Mouse (Mus musculus) spleen, adult 10 weeks (tissue): Measurements from ENCODE around the gene Gm7361. TPM values are rescaled to one million over a fixed set of nuclear protein-coding genes. Genes with fewer than 3 reads are reported as not detected.

Experiments used
- polyA plus RNA-seq: library from polyadenylated mRNA; stranded (reverse); fragments of 350-450 nt; fragmentation: Illumina TruSeq; extraction: RNeasy Lipid Tissue Mini Kit (QIAGEN cat#74804); gene quantifications from one replicate; pipeline ENCODE4 v1.2.3, GENCODE M21; 2015; ENCODE audit warnings: low replicate concordance; ENCODE audit not compliant: insufficient read depth

Gene Gm7361
- not detected for polyA plus RNA-seq

DNA sequence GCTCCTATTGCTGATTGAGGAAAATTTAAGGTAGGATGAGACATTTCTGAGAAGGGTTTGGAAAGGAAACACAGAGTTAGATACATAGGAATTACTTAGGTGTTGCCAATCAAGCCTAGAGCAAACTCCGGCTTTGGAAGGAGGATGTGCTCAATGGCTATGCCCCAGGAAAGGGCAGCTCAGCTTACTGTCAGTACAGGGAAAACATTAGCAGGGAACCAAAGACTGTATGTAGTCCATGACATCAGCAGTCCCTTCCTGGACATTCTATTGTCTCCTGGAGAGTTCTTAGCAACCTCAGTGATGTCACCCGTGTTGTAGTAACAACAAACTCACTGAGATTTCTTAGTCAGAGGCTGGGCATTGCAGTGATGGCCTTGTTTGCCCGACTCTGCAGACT, at the start of gene Gm7361:
Gene Gm7361, plus strand, starts transcription at position 301 of the 400 bp plus-strand sequence.

Other genes starting within 250 kb of the Gm7361 start
- not detected for gene Gm5862, start 234.8 kb upstream of the Gm7361 start, polyA plus RNA-seq
- gene Speer4a, start 218.1 kb upstream of the Gm7361 start, polyA plus RNA-seq = not detected
- not detected for gene Gm7347, start 199.1 kb upstream of the Gm7361 start, polyA plus RNA-seq
- not detected for gene Gm10471, start 168.4 kb upstream of the Gm7361 start, polyA plus RNA-seq
- not detected for gene 5031410I06Rik, start 152.3 kb upstream of the Gm7361 start, polyA plus RNA-seq
- not detected for gene Gm10220, start 136.3 kb upstream of the Gm7361 start, polyA plus RNA-seq